Mouse (Mus musculus): Measurements from ENCODE around the gene Smoc2. TPM values are rescaled to one million over a fixed set of nuclear protein-coding genes. Genes with fewer than 3 reads are reported as not detected.

Gene Smoc2
- total RNA-seq, 2 experiments from 2014 or later = 43.1 to 44.3 TPM

DNA sequence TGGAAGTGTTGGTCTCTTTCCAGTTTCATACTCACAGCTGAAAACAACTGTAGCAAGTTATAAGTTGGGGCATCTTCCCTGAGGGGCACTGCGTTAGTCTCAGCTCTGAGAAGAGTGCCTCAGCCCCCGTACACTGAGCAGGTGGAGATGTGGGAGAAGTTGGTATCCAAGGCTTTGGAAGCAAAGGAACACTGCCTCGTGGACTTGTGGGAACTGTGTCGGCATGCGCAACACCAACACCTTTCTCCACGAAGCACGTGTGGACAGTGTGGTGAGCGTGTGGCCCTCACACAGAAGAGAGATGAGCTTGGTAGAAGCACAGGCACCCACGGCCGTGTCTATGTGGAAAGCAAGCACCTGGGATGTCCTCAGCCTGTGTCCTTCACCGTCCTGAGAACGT lies 64.1 kb downstream of the Smoc2 start:
- no peak for DNase-seq
- intact Hi-C loops (cut with DNase I) = no loop called here

DNA sequence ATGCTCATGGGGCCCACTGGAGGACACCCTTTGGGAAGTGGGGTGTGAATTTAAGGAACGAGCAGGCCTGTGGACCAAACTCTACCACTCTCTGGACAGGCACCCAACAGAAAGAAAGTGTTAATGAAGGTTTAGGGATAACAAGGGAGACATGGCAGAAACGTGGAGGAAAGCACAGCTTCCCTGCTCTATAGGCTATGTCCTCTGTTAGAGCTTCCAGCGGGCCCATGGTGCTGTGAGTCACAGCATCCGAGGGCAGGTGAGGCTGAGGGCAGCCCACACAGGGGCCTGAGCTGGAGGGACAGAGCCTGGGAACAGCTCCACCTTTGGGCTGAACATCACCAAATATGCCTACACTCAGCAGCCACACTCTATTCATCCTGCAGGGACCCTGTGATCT lies 66.2 kb downstream of the Smoc2 start:
- intact Hi-C loops (cut with DNase I) = no loop called here

DNA sequence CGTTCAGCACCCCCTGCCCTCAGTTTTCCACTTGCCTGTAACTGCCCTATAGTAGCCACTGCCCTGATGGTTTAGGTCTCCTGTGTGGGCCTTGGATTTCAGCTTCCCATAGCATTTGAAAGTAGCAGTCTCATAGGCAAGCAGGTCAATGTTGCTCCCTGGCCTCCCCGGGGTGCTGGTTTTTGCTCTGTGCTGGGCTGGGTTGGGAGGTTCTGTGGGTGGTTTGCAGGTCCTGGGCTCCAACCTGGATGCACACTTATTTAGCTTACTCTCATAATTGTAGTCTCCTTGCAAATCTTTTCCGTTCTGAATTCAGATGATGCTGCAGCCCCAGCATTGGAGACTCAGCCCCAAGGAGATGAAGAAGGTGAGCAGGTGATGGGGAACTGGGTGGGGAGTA lies 67.6 kb downstream of the Smoc2 start:
- intact Hi-C loops (cut with DNase I) = no loop called here
- DNase-seq = no peak

More for the DNA sequence above, 66.2 kb downstream of the Smoc2 start:
- DNase-seq = no peak

DNA sequence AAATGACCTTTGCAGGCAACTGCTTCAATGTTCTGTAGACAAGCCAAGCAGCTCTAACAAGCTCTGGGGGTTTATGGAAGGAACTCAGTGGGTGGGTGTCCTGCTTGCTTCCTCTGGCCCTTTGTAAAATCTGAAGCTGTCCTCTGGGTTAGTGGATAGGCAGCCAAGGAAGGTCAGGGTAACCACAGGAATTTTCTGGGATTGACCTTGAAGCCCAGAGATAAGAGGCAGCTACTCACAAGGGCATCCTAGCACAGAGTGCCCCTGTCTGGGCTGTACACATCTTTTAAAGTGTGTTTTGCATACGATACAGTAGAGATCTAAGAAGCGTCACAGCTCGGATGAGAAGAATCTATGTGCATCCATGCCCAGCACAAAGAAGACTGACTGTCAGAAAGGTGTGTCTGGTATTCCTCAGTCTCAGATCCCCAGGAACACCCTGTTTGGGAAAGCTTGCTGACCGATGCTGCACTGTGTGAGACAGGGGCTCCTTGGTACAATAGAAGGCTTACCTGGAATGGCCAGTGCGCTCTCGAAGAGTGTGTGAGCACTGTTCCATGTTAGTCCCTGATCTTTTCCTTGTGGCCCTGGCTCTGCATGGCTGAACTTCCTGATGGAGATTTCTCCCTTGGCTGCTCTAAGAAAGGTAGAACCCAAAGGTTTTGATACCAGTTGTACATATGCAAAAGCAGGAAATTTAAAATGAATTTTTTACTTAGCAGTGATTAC lies 69.9 kb downstream of the Smoc2 start:
- DNase-seq = no peak
- intact Hi-C loops (cut with DNase I) = no loop called here

DNA sequence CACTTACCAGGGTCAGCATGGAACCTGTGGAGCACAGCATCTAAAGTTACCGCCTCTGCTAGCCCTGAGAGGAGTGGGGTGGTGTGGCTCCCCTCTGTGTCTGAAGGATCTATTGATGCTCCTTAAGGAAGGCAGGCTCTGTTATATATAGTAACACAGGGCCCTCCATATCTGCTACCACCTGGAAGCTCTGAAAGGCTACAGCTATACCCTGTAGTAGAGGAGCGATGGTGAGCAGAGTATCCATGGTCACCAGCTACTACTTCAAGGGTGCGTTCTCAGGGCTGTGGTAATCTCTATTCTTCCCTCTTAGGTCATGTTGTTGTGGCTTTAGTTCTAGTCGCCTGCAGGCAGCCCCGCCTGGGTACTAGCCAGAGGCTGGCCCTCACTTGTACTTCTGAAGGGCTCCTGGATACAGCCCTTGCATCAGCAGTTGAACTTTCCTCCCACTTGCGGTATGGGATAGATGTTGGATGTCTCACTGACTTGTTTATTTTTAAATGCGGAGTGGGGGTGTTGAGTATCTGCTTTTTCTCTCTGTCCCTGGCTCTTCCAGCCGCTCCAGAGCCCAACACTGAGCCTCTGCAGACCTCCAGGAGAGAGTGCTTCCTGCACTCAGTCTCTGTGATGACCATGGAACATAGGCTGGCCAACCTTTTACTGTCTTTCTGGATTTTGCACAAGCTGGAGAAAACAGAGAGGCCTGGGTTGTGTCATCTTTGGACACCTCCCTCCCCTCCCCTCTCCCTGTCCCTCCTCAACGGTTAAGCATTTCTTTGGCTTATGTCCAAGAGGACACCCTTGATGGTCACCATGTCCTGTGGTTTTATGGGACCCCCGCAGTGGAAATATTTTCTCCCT lies 74.1 kb downstream of the Smoc2 start:
- no peak for DNase-seq
- intact Hi-C loops (cut with DNase I) = no loop called here

DNA sequence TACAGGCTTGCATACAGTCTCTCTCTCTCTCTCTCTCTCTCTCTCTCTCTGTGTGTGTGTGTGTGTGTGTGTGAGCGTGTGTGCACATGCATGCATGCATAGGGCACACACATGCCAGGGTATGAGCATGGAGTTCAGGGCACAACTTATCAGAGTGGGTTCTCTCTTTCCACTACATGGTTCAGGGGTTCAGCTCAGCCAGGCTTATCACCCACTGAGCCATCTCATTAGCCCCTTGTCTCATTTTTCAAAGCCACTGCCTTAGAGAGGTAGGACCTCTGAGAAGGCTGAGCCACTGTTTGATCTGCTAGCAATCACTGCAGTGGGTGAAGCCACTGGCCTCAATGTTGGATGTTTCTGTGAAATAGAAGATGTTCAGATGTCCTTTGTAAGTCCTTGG lies 82.2 kb downstream of the Smoc2 start:
- DNase-seq = no peak
- intact Hi-C loops (cut with DNase I) = no loop called here

DNA sequence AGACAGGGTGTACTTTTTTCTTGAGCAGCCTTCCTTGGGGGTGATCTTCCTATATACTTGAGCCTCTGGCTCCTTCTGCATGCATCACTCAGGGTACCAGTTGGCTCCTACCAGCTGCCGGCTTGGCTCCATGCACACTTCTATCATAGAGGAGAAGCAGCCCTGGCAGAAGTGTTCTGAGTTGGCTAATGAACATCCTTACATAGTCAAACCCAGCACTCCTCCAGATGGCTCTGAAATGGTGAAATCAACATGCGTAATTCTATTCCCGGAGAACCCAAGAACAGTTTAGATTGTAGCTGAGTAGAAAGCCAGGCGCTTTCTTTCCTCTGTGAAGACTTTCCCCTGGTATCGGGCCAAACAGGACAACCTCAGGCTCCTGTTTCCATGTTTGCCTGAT lies 91.2 kb downstream of the Smoc2 start:
- intact Hi-C loops (cut with DNase I) = no loop called here
- no peak for DNase-seq

DNA sequence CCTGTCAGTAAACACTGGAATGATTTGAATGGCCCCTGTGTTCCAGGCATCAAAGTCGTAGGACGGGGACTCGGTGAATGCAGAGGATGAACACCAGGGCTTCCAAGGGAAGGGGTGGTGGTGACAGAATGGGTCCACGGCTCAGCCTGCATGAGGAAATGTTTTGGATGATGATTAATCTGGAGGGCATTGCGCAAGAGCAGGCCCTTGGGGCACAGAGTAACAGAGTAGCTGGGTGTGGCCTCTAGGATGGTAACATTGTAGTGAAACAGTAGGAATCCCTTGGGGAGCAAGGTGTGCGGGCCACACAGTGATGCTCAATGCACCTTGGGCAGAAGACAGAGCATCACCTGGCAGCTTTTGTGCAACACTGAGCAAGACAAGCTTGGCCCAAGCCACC lies 92.3 kb downstream of the Smoc2 start:
- no peak for DNase-seq

DNA sequence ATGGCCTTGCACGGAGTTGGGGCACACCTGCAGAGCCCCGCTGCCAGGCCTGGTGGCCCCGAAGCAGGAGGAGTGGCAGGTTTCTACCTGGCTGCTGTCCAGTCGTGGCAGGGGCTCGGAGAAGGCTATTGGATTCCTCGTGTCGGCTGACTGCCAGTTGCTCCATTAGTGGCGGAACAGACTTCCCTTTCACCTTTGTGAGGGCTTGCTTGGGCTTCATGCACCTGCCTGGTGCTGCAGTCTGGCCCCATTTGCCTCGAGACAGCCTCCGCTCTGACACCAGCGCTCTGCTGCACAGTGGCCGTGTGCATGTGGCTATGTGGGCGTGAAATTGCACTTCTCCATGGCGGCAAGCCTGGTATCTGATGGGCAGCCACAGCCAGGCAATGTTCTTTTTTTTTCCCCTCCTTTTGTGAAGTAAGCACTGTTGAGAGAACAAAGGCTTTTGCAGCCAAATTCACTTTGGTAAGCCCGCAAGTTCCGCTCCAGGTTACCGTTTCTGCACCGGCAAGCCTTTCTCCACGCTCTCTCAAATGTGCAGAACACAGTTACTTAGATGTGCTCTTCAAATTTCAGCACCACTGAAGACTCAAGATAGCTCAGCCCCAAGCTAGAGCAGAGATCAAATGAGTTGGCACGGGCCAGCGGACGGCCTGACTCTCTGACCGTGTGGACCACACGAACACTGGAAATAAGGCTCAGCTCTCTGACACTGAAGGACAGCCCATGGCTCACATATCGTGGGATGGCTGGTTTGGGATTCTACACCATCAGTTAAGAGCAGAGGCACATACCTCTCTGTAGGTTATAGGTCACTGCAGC lies 93.2 kb downstream of the Smoc2 start:
- intact Hi-C loops (cut with DNase I) = no loop called here
- DNase-seq = no peak

More for the DNA sequence above, 92.3 kb downstream of the Smoc2 start:
- intact Hi-C loops (cut with DNase I) = no loop called here

DNA sequence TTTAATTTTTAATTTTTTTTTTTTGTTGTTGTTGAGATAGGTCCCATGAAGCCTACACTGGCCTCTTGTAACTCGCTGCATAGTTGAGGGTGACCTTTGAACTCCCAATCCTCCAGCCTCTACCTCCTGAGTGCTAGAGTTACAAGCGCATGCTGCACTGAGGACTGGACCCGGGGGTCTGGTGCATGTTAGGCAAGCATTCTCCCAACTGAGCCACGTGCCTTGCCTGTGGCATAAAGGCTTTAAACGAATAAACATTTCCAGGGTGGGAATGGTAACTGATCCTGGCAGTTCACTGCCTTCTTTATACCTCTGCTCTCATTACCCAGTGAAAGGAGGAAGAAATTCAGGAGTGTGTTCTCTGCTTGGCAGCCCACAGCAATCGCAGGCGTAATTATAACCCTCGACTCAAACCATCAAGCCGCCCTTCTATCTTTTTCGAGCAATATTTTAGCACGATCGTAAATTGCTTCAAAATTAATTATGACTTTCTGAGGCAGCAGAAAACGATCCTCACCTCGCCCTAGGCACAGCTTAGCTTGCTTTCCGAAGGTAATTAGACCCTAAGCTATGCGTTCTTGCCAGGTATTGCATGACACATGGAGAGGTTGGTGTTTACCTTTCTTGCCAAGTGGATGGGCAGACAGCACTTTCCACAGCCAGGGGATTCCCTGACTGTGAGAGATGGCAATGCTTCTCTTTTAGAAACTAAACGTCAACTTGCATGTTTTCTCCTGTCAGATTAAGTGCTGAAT lies 99.6 kb downstream of the Smoc2 start:
- intact Hi-C loops (cut with DNase I) = no loop called here
- no peak for DNase-seq

DNA sequence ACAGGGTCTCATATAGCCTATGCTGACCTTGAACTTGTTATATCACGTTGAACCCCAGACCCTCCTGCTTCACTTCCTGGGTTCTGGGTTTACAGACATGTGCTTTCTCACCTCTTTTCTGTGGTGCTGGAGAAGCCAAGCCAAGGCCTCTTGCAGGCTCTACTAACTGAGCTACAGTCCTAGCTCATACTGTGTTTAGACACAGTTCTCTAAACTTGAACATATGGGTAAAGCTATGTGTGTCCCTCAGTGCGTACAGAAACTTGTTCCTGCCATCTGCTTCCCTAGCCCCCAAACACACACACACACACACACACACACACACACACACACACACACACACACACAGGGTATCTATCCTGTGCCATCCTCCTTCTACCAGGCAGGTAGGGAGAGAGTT lies 100.2 kb downstream of the Smoc2 start:
- DNase-seq = no peak
- intact Hi-C loops (cut with DNase I) = no loop called here

DNA sequence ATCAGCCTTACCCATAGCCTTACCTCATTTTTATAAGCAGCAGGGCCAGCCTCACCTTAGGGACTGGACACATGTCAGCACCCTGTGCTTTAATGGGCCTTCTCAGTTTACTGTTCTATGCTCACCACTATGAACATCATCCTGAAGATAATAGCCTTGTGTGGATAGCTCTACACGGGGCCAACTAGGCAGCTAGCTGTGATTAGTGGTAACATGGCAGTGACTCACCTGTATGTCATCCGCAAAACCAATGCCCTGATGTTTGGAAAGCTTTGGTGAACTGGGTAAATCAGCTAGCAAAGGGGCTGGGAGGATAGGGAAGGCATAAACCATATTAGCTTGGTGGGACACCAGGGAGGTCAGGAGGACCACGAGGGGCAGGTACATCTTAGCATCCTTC lies 100.7 kb downstream of the Smoc2 start:
- intact Hi-C loops (cut with DNase I) = loop anchor here (10.0 kb wide), 1 partner anchor 135 kb away; no protein-coding TSS in a partner anchor
- DNase-seq = no peak

DNA sequence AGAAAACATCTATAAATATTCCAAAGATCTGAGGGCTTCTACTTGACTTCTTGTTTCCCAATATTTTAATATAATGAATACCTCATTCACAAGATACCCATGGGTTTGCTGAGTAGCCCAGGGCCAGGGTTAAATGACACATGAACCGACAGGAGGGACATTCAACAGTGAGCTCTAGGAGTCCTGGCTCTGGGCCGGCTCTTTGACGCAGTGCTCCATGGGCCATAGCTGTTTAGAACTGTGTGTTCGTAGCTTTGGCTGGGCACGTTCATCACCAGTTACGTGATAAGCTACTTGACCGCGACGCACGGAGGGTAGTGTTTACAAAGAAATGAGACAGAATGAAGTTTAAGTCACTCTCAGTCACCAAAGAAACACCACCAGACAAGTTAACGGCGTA lies 101.2 kb downstream of the Smoc2 start:
- intact Hi-C loops (cut with DNase I) = loop anchor here (10.0 kb wide), 1 partner anchor 134 kb away; no protein-coding TSS in a partner anchor
- no peak for DNase-seq

DNA sequence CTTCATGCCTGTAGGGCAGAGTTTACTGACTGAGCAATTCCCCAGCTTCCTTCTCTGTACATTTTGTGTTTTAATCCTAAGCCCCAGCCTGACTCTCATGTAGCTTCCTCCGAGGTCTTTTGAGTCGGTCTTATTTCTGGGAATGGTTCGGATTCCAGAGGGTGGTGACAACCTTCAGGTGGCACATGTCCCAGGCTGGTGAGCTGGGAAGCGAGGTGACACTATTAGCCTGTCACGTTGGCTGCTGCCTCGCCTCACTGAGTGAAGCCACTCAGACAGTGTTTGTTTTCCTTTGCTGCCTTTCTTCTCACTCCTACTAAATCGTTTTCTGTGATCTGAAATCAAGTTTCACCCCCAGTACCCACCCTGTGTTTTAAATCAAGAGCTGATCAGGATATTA lies 102.2 kb downstream of the Smoc2 start:
- intact Hi-C loops (cut with DNase I) = loop anchor here (10.0 kb wide), 1 partner anchor 133 kb away; no protein-coding TSS in a partner anchor
- DNase-seq = peak; percentile 54 to 55

DNA sequence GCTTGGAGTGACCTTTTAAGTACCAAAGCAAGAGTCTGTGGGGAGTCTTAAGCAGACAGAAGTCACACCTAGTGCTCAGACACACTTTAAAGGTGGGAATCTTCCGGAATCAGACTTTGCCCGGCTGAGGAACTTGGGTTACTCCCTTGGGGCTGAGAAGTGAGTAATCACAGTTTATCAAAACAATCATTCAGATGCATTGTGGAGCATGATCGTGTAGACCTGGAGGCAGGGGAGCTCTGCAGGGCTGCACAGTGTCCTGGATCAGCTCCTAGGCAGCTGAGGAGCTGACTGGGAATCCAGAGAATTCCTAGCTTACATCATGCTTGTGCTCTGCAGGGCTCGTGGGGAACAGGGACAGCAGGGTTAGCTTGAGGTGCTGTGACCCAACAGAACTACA lies 104.7 kb downstream of the Smoc2 start:
- intact Hi-C loops (cut with DNase I) = loop anchor here (10.0 kb wide), 1 partner anchor 131 kb away; no protein-coding TSS in a partner anchor
- no peak for DNase-seq

DNA sequence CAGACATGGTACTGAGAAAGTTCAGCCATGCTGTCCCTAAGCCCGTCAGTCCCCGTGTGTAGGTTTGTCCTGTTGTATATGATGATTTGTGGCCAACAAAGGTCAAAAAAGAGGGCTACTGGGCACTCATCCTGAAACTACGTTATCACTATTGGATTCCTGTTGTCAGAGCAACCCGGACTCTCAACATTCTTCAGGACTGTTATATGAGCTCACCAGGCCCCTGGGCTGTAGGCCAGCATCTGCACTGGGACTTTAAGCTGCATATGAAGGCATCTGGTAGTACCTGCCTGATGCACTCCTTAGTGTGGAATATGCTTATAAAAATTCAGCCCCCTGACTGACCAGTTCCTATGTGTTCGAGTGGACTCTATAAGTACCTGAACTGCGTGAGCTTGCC lies 105.7 kb downstream of the Smoc2 start:
- DNase-seq = peak; percentile 74 to 78
- intact Hi-C loops (cut with DNase I) = loop anchor here (10.0 kb wide), 1 partner anchor 130 kb away; no protein-coding TSS in a partner anchor

DNA sequence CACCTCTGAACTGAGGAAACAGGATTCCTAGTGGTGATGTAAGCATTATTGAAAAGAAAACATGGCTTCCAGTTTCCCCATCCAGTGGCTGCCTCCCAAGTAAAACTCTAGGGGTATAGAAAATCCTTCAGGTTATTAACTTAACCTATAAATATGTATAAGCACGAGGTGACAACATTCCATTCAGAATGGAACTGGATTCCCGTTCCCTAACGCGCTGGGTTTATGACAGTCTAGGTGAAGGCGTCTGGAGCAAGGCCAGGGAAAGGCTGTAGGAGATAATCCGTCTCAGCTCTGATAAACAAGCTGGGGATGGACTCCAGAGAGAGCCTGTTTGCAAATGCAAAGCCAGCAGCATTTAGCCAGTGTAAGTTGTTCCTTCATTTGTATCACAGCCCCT lies 108.0 kb downstream of the Smoc2 start:
- DNase-seq = no peak
- intact Hi-C loops (cut with DNase I) = loop anchor here (10.0 kb wide), 1 partner anchor 128 kb away; no protein-coding TSS in a partner anchor

DNA sequence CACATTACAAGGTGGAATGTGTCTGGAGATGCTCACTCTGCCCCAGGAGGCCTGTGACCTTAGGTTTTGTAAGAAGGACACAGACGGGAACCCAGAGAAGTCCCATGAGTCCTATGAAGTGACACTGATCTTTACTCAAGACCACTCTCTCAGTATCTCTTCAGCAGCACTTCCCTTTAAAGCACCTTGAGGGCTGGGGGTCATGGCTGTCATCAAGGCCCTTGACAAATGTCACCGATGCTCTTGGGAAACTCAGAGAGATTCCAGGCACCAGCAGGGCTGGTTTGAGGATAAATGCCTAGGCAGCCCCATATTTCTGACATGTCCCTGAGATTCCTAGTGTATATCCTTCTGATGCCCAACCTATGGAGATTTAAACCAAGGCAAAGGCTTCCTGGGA lies 113.1 kb downstream of the Smoc2 start:
- DNase-seq = no peak
- intact Hi-C loops (cut with DNase I) = no loop called here

DNA sequence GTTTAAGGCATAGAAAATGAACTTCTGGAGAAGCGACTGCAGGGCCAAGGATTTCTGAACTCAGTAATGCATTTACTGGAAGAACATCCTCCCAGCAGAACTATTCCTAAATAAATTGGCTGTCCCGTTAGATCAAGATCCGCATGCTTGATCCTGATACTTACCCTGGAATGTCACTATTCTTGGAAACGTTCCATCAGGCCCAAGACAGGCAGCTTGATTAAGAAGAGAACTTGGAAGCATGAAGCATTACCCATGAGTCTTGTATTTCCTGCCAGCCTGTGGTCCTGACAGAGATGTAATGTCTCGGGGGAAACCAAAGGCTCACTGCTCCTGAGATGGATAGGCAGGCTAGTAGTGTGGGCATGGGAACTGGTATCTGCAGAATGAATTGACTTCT lies 115.6 kb downstream of the Smoc2 start:
- intact Hi-C loops (cut with DNase I) = no loop called here
- DNase-seq = no peak

DNA sequence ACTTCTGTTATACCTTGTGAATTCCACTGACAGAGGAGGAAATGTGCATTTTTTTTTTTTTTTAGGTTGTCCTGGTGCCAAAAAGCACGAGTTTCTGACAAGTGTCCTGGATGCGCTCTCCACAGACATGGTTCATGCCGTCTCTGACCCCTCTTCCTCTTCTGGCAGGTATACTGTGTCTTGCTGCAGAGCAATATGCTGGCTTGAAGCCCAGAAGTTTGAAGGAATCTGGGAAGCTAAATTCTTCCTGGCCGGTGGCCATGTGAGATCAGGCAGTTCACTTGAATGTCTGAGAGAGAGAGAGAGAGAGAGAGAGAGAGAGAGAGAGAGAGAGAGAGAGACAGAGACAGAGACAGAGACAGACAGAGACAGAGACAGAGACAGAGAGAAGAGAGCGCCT lies 118.2 kb downstream of the Smoc2 start:
- intact Hi-C loops (cut with DNase I) = no loop called here

More for the DNA sequence above, 118.2 kb downstream of the Smoc2 start:
- DNase-seq = peak; percentile 75 to 77

All from heart, postnatal 10 days (tissue).